Mouse (Mus musculus) midbrain, embryonic 10.5 days (tissue): ENCODE results near the gene Tspan33. TPM values are rescaled to one million over a fixed set of nuclear protein-coding genes. Genes with fewer than 3 reads are reported as not detected.
"Not testable (repeated sequence)": the region's sequence is repeated elsewhere in the genome, so short reads cannot be mapped to it uniquely, and the experiment has no call there.

Experiments
- DNase-seq: peaks from one replicate; pipeline ENCODE4 v3.0.0-alpha.2; 2017; ENCODE audit warnings: low spot score
- H3K27ac ChIP-seq: fragments of 300-500 bp; sonication (generic); replicated peaks from 2 replicates; pipeline ENCODE4 v1.5.1; 2016; ENCODE audit warnings: mild to moderate bottlenecking
- H3K27me3 ChIP-seq: fragments of 300-500 bp; sonication (generic); 2 replicates; pipeline ENCODE4 v1.6.1; 2016; ENCODE audit warnings: low read depth, mild to moderate bottlenecking; ENCODE audit not compliant: poor library complexity, severe bottlenecking
- H3K36me3 ChIP-seq: fragments of 300-500 bp; sonication (generic); 2 replicates; pipeline ENCODE4 v1.6.1; 2016; ENCODE audit warnings: mild to moderate bottlenecking, moderate library complexity
- H3K4me1 ChIP-seq: fragments of 300-500 bp; sonication (generic); 2 replicates; pipeline ENCODE4 v1.6.1; 2016
- H3K4me3 ChIP-seq: fragments of 300-500 bp; sonication (generic); 2 replicates; pipeline ENCODE4 v1.5.1; 2016; ENCODE audit warnings: mild to moderate bottlenecking, moderate library complexity
- H3K9me3 ChIP-seq: fragments of 300-500 bp; sonication (generic); replicated peaks from 2 replicates; pipeline ENCODE4 v1.6.1; 2016; ENCODE audit warnings: mild to moderate bottlenecking
- WGBS: fragments of 180-500 bp; shearing (Covaris S2); methylation state at CpG from one replicate; pipeline ENCODE4 v1.1.7; 2016; 5-methylcytosine and 5-hydroxymethylcytosine counted together
- polyA plus RNA-seq: library from polyadenylated mRNA; unstranded; fragments of >200 nt; fragmentation: Nextera tagmentation; extraction: Ambion mirVana; gene quantifications from 2 replicates; pipeline ENCODE4 v1.2.1, GENCODE M21; 2016

The Tspan33 gene
- polyA plus RNA-seq, 1 experiment from 2014 or later = 12.2 TPM

GRCm38 (mm10) chr6:29679947-29680550 lies 14.0 kb upstream of the Tspan33 start:
- 90% methylated on average over 10 of the region's 10 CpGs for WGBS
- DNase-seq = not testable (repeated sequence)

GRCm38 (mm10) chr6:29681853-29682252 lies 12.2 kb upstream of the Tspan33 start:
- Histone ChIP-seq H3K27me3 (no peaks in the 10 kb centered on the region), H3K9me3 (no peaks in the 10 kb centered on the region), H3K27ac (no peak overlapping the region), H3K4me3 (no peak overlapping the region), H3K4me1 (no peaks in the 10 kb centered on the region; the same call in 1 of the 2 replicates), H3K36me3 (no peaks in the 10 kb centered on the region)
- 81% methylated on average over 4 of the region's 4 CpGs for WGBS
- DNase-seq = no peak

More at GRCm38 (mm10) chr6:29679947-29680550, 14.0 kb upstream of the Tspan33 start:
- not testable (repeated sequence) for H3K36me3 ChIP-seq, H3K9me3 ChIP-seq, H3K4me3 ChIP-seq, H3K4me1 ChIP-seq, H3K27me3 ChIP-seq, H3K27ac ChIP-seq

- Histone ChIP-seq H3K36me3 (no peaks in the 10 kb centered on the region), H3K4me3 (no peak overlapping the region), H3K27ac (no peak overlapping the region), H3K4me1 (no peaks in the 10 kb centered on the region; the same call in 1 of the 2 replicates), H3K27me3 (no peaks in the 10 kb centered on the region), H3K9me3 (no peaks in the 10 kb centered on the region)
- 93% methylated on average over 4 of the region's 4 CpGs for WGBS
- DNase-seq = no peak
Observed at GRCm38 (mm10) chr6:29684686-29685085, 9.3 kb upstream of the Tspan33 start.

DNA sequence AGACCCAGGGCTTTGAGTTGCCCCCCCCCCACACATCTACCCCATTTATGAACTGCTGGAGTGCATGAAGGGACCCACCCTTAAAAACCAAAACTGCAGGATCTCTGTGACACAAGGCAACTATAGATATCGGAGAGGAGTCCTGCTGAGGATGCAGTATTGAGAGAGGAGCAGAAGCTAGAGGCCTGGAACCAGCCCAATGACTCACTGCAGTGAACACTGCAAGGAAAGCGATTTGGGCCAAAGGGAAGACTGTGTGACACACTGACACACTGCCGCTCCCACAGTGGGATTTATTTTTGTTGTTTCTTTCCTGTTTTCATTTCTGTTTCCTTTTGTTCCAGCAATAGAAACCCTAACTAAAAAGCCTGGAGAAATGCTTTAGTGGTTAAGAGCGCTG lies 8.1 kb upstream of the Tspan33 start:
- WGBS = 79% methylated on average over 4 of the region's 4 CpGs
- H3K9me3 ChIP-seq = no peaks in the 10 kb centered on the region

GRCm38 (mm10) chr6:29689458-29689857 lies 4.6 kb upstream of the Tspan33 start:
- Histone ChIP-seq H3K27ac (no peak overlapping the region), H3K4me3 (no peak overlapping the region), H3K36me3 (no peaks in the 10 kb centered on the region), H3K4me1 (peaks cover 9% of the 10 kb centered on the region), H3K9me3 (no peaks in the 10 kb centered on the region), H3K27me3 (peaks cover 34% of the 10 kb centered on the region)
- no peak for DNase-seq
- WGBS = 79% methylated on average over 8 of the region's 8 CpGs

More for the DNA sequence above, 8.1 kb upstream of the Tspan33 start:
- Histone ChIP-seq H3K36me3 (no peaks in the 10 kb centered on the region), H3K27ac (no peak overlapping the region), H3K4me1 (no peaks in the 10 kb centered on the region; the same call in 1 of the 2 replicates), H3K4me3 (no peak overlapping the region), H3K27me3 (0 out of 2 replicates have a peak, but pooled peaks cover 3% of the 10 kb centered on the region)
- no peak for DNase-seq

GRCm38 (mm10) chr6:29694375-29695289 lies 610 bp downstream of the Tspan33 start:
- DNase-seq = no peak
- WGBS = 2% methylated on average over 35 of the region's 35 CpGs

DNA sequence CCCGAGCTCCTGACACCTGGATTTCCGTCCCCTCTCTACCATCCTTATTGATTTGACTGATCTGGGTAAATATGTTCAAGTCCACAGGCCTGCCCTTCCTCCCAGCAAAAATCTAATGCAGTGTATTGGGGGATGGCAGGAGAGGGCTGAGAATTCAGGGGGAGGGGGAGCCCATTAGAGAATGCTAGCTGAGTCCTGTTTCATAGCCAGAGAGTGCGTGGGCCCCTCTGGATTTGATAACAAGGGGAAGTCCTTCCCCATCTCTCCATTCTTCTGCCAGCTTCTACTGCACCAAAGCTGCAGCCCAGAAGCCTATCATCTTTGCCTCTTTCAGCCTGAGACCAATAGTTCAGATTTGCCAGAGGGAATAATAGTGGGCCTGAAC lies 1.3 kb downstream of the Tspan33 start:
- Histone ChIP-seq H3K4me1 (peaks cover 30% of the 10 kb centered on the region), H3K9me3 (no peaks in the 10 kb centered on the region), H3K27me3 (peaks cover 57% of the 10 kb centered on the region), H3K27ac (no peak overlapping the region; the same call in 1 of the 2 replicates), H3K36me3 (no peaks in the 10 kb centered on the region), H3K4me3 (peak overlapping the region; percentile 91)
- WGBS = 42% methylated on average over 3 of the region's 3 CpGs
- DNase-seq = no peak

More at GRCm38 (mm10) chr6:29694375-29695289, 610 bp downstream of the Tspan33 start:
- peak overlapping the region; percentile 91 for H3K27ac ChIP-seq
- peaks cover 30% of the 10 kb centered on the region for H3K4me1 ChIP-seq
- no peaks in the 10 kb centered on the region for H3K9me3 ChIP-seq
- no peaks in the 10 kb centered on the region for H3K36me3 ChIP-seq
- H3K4me3 ChIP-seq = peak overlapping the region; percentile 91
- peaks cover 57% of the 10 kb centered on the region for H3K27me3 ChIP-seq

GRCm38 (mm10) chr6:29695975-29696374 lies 2.0 kb downstream of the Tspan33 start:
- no peak for DNase-seq
- H3K9me3 ChIP-seq = no peaks in the 10 kb centered on the region
- no peaks in the 10 kb centered on the region for H3K36me3 ChIP-seq
- peaks cover 53% of the 10 kb centered on the region for H3K27me3 ChIP-seq
- WGBS = 74% methylated on average over 7 of the region's 7 CpGs
- H3K4me3 ChIP-seq = peak overlapping the region; percentile 7; the same call in 1 of the 2 replicates
- H3K4me1 ChIP-seq = peaks cover 32% of the 10 kb centered on the region
- H3K27ac ChIP-seq = no peak overlapping the region; the same call in 1 of the 2 replicates

DNA sequence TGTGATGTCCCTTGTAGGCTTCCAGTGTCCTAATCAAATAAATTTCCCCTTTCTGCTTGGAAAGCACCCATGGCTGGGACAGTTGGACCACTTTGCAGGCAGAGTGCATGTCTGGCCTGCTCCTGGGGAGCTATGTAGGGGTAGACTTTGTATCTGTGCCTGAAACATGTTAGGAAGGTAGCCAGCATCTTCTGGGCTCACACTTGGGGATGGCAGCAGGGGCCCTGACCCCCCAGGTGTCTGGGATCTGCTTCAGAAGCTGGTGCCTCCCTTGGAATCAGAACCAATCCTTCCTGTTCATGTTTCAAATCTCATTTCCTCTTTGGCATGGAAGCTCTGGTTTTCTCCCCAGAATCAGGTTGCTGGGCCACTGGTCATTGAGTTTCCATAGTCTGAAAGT lies 3.1 kb downstream of the Tspan33 start:
- Histone ChIP-seq H3K27me3 (peaks cover 41% of the 10 kb centered on the region), H3K4me3 (no peak overlapping the region), H3K9me3 (no peaks in the 10 kb centered on the region), H3K27ac (peak overlapping the region; percentile 46; the same call in 1 of the 2 replicates), H3K4me1 (peaks cover 33% of the 10 kb centered on the region), H3K36me3 (no peaks in the 10 kb centered on the region)
- DNase-seq = no peak

- WGBS = 30% methylated on average over 3 of the region's 3 CpGs
- no peak overlapping the region for H3K27ac ChIP-seq
- peaks cover 37% of the 10 kb centered on the region for H3K27me3 ChIP-seq
- H3K36me3 ChIP-seq = no peaks in the 10 kb centered on the region
- H3K9me3 ChIP-seq = no peaks in the 10 kb centered on the region
- peaks cover 33% of the 10 kb centered on the region for H3K4me1 ChIP-seq
- no peak for DNase-seq
- H3K4me3 ChIP-seq = no peak overlapping the region
Observed at GRCm38 (mm10) chr6:29697548-29697947, 3.5 kb downstream of the Tspan33 start.

GRCm38 (mm10) chr6:29699085-29699745 lies 5.2 kb downstream of the Tspan33 start:
- Histone ChIP-seq H3K27ac (no peak overlapping the region), H3K9me3 (no peaks in the 10 kb centered on the region), H3K4me1 (peaks cover 27% of the 10 kb centered on the region), H3K27me3 (peaks cover 25% of the 10 kb centered on the region), H3K36me3 (no peaks in the 10 kb centered on the region), H3K4me3 (no peak overlapping the region)
- no peak for DNase-seq
- WGBS = 90% methylated on average over 7 of the region's 7 CpGs

GRCm38 (mm10) chr6:29701051-29701450 lies 7.0 kb downstream of the Tspan33 start:
- Histone ChIP-seq H3K27ac (peak overlapping the region; percentile 67; the same call in 1 of the 2 replicates), H3K36me3 (no peaks in the 10 kb centered on the region), H3K27me3 (peaks cover 15% of the 10 kb centered on the region), H3K4me1 (peaks cover 12% of the 10 kb centered on the region), H3K4me3 (no peak overlapping the region), H3K9me3 (no peaks in the 10 kb centered on the region)
- 70% methylated on average over 6 of the region's 6 CpGs for WGBS
- DNase-seq = no peak
